Mouse (Mus musculus) erythroblast, embryonic 14.5 days (primary cell): ENCODE results near the gene Kiz.

Source experiments
- GATA1 ChIP-seq: IDR thresholded peaks from 2 replicates; pipeline ENCODE4 v1.6.1; 2012; ENCODE audit warnings: low read length, inconsistent platforms, mixed read lengths
- TAL1 ChIP-seq: IDR thresholded peaks from 3 replicates; pipeline ENCODE4 v1.6.1; 2012; ENCODE audit warnings: low read length, inconsistent platforms, mixed read lengths

- no peak for TF ChIP-seq TAL1
- TF ChIP-seq GATA1 = no peak
Measured at GRCm38 (mm10) chr2:147010952-147011351, 155.3 kb downstream of the Kiz start.
